Mouse (Mus musculus): ENCODE results near the gene Gpnmb. TPM values are rescaled to one million over a fixed set of nuclear protein-coding genes. Genes with fewer than 3 reads are reported as not detected.

Gene Gpnmb
- total RNA-seq, 2 experiments from 2014 or later, result 2.9 to 3.6 TPM

- Histone ChIP-seq H3K27ac (no peak overlapping the region), H3K4me3 (no peak overlapping the region)
- no peak for TF ChIP-seq CTCF (conservative IDR thresholded peaks at IDR 0.05)
- DNase-seq (ENCODE audit: low spot score in 2 of 2), result no peak
Measured at GRCm38 (mm10) chr6:49017150-49017549, 19.2 kb upstream of the Gpnmb start.

- no peak for DNase-seq (ENCODE audit: low spot score in 2 of 2)
- no peak overlapping the region for H3K4me3 ChIP-seq
- TF ChIP-seq CTCF (conservative IDR thresholded peaks at IDR 0.05), result no peak
- H3K27ac ChIP-seq, result no peak overlapping the region
Measured at GRCm38 (mm10) chr6:49019341-49019740, 17.0 kb upstream of the Gpnmb start.

DNA sequence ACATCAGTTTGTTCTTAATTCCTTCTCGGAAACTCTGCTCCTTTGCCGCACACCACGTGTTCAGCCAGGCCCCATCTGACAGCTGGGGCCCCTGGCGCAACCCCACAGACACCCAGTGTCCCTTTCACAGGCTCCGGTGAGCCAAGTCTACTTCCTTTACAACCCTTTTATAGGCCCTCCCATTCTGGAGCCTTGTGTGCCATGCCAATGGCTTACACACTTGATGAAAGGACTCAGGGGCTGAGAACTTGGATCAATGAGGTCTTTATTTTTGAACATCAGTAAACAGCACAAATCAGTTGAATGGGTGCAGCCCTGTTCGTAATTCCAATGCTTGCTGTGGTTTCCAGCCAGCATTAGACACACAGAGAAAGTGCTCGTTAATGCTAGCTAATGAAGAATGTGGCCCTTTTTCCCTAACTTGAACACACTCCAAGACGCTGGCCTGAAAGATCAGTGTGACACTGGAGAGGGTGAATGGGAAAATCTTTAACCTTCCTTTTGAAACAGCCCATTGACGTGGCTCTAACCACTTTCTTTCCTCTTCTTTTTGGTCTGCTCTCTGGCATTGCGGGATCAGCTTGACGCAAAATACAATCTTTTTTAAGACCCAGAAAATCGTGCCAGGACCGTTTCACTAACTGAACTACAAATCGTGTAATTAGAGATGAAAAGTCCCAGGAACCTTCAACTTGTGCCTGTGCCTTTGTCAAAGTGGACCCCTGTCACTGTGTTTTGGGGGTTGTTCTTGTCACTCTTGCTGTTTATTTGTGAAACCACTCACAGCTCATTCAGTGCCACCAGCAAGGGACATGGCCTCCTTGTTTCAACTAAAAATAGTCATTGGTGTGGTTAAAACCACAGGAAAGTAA lies 15.0 kb upstream of the Gpnmb start:
- Histone ChIP-seq H3K27ac (peak overlapping the region; percentile 89), H3K4me3 (no peak overlapping the region)
- no peak for TF ChIP-seq CTCF (conservative IDR thresholded peaks at IDR 0.05)
- peak; percentile 39 to 82 for DNase-seq (ENCODE audit: low spot score in 2 of 2)

GRCm38 (mm10) chr6:49022384-49022783 lies 14.0 kb upstream of the Gpnmb start:
- H3K27ac ChIP-seq, result peak overlapping the region; percentile 89
- no peak for DNase-seq (ENCODE audit: low spot score in 2 of 2)
- no peak overlapping the region for H3K4me3 ChIP-seq
- TF ChIP-seq CTCF (conservative IDR thresholded peaks at IDR 0.05), result no peak

DNA sequence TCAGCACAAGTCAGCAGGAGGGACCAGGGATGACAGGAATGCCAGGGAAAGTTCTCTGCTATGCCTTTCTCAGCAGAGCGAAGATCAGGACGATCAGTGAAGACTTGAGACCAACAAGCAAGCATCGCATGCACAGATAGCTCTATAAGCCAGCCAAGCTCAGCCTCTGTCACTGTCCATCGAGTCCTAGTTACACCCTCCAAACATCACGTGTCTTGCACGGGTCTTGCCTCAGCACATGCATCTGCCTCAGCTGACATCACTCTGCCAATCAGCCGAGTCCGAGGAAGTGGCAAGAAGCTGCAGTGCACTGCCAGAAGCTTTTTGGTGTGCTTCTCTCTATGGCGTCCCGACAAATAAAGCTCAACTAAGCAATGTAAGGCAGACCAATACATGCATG lies 13.0 kb upstream of the Gpnmb start:
- no peak overlapping the region for H3K4me3 ChIP-seq
- no peak overlapping the region for H3K27ac ChIP-seq
- no peak for TF ChIP-seq CTCF (conservative IDR thresholded peaks at IDR 0.05)
- no peak for DNase-seq (ENCODE audit: low spot score in 2 of 2)

- no peak overlapping the region for H3K27ac ChIP-seq
- no peak for TF ChIP-seq CTCF (conservative IDR thresholded peaks at IDR 0.05)
- DNase-seq (ENCODE audit: low spot score in 2 of 2), result no peak
Measured at GRCm38 (mm10) chr6:49025290-49025689, 11.1 kb upstream of the Gpnmb start.

GRCm38 (mm10) chr6:49026496-49026895 lies 9.8 kb upstream of the Gpnmb start:
- no peak overlapping the region for H3K4me3 ChIP-seq
- no peak for TF ChIP-seq CTCF (conservative IDR thresholded peaks at IDR 0.05)
- no peak overlapping the region for H3K27ac ChIP-seq
- DNase-seq (ENCODE audit: low spot score in 2 of 2), result no peak

More at GRCm38 (mm10) chr6:49025290-49025689, 11.1 kb upstream of the Gpnmb start:
- no peak overlapping the region for H3K4me3 ChIP-seq

- no peak for TF ChIP-seq CTCF (conservative IDR thresholded peaks at IDR 0.05)
- no peak for DNase-seq (ENCODE audit: low spot score in 2 of 2)
- no peak overlapping the region for H3K4me3 ChIP-seq
- no peak overlapping the region for H3K27ac ChIP-seq
Measured at GRCm38 (mm10) chr6:49028019-49028418, 8.3 kb upstream of the Gpnmb start.

- TF ChIP-seq CTCF (conservative IDR thresholded peaks at IDR 0.05), result no peak
- Histone ChIP-seq H3K27ac (no peak overlapping the region), H3K4me3 (no peak overlapping the region)
- no peak for DNase-seq (ENCODE audit: low spot score in 2 of 2)
Measured at GRCm38 (mm10) chr6:49028708-49029107, 7.6 kb upstream of the Gpnmb start.

GRCm38 (mm10) chr6:49031230-49031629 lies 5.1 kb upstream of the Gpnmb start:
- no peak overlapping the region for H3K4me3 ChIP-seq
- TF ChIP-seq CTCF (conservative IDR thresholded peaks at IDR 0.05), result no peak

DNA sequence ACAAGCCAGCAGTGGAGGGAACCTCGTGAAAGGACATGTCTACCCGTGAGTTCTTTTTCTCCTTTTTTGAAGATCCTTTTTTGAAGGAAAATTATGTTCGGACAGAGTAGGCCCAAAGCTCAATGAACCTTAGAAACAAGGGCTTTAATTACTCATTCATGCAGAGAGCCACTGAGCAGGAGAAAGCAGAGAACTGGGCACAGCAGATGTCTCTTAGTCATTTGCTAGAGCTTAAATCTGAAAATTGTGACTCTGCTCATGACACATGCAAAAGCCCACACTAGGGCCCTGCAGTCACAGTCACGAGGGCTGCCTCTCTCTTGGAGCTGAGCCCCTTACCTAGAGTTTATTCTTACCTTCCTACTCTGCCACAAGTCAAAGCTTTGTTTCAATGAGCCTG lies 3.6 kb upstream of the Gpnmb start:
- TF ChIP-seq CTCF (conservative IDR thresholded peaks at IDR 0.05), result no peak
- H3K4me3 ChIP-seq, result no peak overlapping the region
- DNase-seq (ENCODE audit: low spot score in 2 of 2), result no peak
- H3K27ac ChIP-seq, result no peak overlapping the region

More at GRCm38 (mm10) chr6:49031230-49031629, 5.1 kb upstream of the Gpnmb start:
- H3K27ac ChIP-seq, result no peak overlapping the region
- DNase-seq (ENCODE audit: low spot score in 2 of 2), result no peak

GRCm38 (mm10) chr6:49037268-49037662 lies 919 bp downstream of the Gpnmb start:
- H3K4me3 ChIP-seq, result no peak overlapping the region
- no peak overlapping the region for H3K27ac ChIP-seq
- TF ChIP-seq CTCF (conservative IDR thresholded peaks at IDR 0.05), result no peak
- no peak for DNase-seq (ENCODE audit: low spot score in 2 of 2)

- H3K4me3 ChIP-seq, result peak overlapping the region; percentile 15; the same call in 1 of the 2 replicates
- H3K27ac ChIP-seq, result no peak overlapping the region
- peak; percentile 67 to 72 for DNase-seq (ENCODE audit: low spot score in 2 of 2)
- peak; percentile 86 for TF ChIP-seq CTCF (conservative IDR thresholded peaks at IDR 0.05)
Measured at GRCm38 (mm10) chr6:49039470-49040180, 3.3 kb downstream of the Gpnmb start.

Data from layer of hippocampus, adult 2 months (tissue).